Mouse (Mus musculus): Measurements from ENCODE around the gene Soga1.

The Soga1 gene

DNA sequence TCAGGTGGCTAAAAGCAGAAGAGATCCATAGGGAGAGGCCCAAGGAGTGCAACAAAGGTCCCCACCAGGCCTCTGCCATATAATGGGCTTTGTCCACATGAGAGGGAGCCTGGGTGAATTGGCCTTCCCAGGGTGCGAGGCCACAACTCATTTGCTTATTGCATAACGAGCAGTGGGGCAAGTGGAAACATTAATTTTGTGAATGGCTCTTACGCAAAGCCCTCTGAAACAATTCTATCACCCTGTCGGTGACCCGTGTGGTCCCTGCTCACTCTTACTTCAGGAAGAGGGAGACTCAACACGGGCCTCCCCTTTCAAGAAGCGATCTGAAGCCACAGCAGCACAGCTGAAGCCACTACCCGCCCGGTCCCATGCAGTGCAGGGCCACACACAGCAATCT is 41.8 kb downstream of the Soga1 start:
- DNase-seq (ENCODE audit: low spot score in 2 of 2), result no peak

DNA sequence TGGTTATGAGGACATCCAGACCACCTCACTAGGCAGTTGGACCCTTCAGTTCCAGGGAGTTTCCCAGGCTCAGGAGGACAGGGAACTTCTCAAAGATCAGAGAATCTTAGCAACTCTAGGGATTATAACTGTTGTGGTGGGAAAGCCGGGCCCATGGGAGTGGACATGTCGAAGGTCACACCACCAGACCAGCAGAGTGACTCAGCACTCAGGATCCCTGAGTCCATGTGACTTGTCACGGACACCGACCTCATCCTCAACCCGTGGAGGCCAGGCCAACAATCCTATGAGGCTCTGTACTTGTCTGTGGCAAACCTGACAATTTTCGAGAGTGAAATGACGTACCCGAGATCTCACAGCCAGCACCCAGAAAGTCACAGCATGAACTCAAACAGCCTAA is 42.7 kb downstream of the Soga1 start:
- no peak for DNase-seq (ENCODE audit: low spot score in 2 of 2)

DNA sequence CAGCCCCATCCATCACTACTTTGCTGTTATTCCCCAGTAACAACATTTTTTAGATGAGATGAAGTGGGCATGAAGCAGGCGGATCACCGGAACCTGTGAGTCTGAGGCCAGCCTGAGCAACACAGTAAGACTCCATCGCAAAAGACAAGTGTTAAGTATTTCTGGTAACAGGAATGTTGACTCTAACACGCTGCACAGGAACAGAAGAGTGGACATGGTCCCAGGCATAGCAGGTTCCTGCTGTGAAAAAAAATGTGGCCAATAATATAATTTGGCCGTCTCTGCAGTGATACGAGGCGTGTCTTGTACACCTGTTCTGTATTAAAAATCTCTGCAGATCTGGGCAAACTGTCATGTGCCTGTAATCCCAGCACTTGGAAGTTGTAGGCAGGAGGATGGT is 43.7 kb downstream of the Soga1 start:
- DNase-seq (ENCODE audit: low spot score in 2 of 2), result no peak

DNA sequence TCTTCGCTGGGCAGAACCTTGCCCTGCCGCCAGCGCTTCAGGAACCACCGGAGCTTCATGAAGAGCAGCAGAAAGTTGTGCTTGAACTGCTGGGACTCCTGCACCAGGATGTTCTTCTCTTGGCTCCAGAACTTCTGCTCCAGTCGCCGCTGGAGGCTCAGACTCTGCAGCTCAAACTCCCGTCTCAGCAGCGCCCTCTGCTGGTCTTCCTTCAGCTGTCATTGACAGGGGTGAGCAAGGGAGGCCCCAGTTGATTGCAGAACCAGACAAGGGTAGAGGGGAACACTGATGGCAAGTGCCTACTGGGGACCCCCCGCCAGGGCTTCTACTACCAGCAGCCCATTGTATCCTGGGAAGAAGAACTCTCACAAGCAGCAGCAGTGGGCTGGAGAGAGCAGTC is 48.2 kb downstream of the Soga1 start:
- DNase-seq (ENCODE audit: low spot score in 2 of 2), result peak; percentile 87 to 91

DNA sequence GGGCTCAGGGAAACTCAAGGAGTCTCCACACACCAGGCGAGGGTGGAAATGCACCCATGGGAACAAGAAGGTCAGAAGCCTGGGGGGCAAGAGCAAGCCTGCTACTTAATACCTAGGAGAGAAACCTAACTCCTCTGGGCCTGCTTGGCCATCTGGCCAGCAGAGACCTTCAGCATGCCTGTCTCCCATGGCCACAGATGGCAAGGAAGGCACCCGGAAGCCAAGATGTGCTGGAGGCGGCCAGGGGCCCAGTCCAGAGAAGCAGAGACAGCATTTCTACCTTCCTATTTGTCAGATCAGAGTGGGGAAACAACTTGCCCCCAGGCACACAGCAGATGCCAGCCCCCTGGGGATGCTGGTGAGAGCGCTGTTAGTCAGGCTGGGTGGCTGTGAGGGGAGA is 50.8 kb downstream of the Soga1 start:
- no peak for DNase-seq (ENCODE audit: low spot score in 2 of 2)

DNA sequence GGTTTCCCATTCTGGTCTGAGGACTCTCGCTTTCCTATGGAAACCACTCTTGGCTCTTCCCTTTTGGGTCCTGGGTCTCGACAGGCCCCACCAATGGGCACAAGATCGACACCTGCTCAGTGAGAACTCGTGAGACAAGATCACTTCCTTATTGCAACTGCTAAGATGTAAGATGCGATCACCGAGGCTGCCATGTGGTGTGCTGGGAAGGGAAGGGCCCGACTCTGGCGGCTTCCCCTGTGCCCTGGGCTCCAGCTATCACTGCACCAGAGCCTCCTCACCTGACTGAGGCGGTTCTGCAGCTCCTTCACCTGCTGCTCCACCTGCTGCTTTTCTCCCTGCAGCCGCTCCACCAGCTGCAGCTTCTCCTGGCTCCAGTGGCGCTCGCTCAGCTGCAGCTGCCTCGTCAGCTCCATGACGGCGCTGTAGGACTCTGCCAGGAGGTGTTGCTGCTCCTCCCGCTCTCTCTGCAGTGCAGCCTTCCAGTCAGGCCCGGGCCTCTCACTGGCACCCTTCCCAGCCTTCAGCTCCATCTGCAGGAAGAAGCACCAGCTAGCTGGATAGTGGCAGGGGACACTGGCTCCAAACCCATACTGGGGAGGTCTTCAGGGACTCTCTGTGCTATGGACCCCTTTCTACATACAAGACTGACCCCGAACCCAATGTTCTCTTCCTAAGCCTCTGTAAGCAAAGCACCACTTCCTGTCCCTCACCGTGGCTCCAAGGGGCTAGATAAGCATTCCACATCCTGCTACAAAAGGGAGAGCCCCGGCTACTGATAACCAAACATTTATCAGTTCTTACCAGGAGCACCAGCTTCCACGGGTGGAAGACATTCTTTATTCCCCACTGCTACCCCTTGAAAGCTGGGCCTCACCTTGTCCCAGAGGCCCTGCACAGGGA is 51.7 kb downstream of the Soga1 start:
- DNase-seq (ENCODE audit: low spot score in 2 of 2), result peak; percentile 79 to 82

DNA sequence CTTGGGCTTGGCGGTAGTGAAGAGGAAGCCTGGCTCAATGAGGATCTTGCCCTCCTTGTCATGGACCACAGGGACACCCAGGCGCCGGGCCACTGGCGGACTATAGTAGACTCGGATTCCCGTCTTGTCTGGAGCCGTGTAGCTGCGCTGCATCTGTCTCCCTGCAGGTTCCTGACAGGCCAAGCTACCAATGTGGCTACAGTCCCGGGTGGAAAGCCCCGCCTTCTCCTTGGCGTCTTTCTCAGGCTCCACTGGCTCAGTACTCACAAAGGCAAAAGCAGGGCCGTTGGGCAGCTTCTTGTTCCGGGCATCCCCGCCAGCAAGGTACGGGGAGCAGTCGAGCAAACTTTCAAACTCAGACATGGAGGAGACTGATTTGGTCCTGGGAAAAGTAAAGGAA is 57.9 kb downstream of the Soga1 start:
- no peak for DNase-seq (ENCODE audit: low spot score in 2 of 2)

DNA sequence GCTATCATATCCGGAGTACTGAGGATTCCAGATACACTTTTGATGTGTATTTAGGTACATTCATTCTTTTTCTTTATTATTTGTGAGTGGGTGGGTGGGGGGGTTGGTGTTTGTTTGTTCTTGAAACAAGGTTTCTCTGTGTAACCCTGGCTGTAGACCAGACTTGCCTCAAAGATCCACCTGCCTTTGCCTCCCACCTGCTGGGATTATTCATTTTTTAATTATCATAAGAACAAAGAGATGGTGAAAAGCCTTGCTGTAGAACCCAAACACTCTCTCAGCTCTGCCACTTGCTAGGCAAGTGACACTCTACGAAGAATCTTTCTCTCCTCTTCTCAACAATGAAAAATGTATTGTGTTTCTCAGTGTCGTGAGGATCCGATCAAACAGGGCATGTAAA is 59.8 kb downstream of the Soga1 start:
- no peak for DNase-seq (ENCODE audit: low spot score in 2 of 2)

DNA sequence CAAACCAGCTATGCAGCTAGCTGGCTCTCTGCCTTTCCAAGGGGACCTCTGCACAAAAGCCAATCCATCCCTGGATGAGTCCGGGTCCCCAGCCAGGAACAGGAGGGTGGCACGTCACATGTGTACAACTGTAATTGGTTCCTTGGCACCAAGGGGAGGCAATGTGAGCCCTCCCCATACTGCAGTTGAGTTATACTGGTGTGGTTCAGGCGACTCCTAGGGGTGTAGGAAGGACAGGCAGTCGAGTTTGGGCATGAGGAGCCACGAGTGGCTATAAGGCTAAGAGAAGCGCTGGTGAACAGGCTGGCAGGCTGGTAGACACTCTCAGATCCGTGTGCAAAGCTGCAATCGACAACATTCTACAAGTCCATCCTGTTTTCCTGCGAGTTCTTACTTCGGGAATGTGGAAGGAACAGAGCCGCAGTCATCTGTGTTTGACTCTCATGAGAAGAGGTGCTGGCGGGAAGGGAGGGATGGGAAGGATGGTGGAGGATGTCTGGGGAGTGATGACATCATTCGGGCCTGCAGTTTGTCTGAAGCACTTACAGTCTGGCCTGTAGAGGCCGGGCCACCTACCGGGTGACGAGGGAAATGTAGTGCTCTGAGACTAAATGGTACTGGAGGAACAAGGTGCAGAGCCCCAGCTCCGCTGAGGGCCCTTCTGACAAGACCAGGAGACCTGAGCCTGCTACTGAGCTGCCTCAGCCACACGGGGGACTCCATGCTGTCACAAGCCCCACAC is 62.4 kb downstream of the Soga1 start:
- DNase-seq (ENCODE audit: low spot score in 2 of 2), result no peak

DNA sequence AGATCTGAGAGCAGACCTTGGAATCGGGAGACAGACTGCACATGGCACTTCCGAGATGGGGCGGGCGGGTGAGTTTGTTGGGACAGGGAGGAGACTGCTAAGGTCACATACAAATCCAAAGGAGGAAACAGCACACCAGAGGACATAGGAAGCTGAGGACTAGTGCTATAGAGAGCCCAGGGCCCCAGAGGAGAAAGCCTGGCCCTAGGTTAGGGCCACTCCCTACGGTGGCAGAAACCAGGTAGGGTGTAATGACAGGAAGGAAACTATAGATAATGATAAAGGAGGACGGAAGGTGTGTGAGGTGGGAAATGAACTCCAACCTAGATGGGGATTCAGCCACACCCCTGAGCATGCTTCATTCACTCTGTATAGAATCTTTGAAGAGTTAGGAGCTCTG is 66.7 kb downstream of the Soga1 start:
- no peak for DNase-seq (ENCODE audit: low spot score in 2 of 2)

DNA sequence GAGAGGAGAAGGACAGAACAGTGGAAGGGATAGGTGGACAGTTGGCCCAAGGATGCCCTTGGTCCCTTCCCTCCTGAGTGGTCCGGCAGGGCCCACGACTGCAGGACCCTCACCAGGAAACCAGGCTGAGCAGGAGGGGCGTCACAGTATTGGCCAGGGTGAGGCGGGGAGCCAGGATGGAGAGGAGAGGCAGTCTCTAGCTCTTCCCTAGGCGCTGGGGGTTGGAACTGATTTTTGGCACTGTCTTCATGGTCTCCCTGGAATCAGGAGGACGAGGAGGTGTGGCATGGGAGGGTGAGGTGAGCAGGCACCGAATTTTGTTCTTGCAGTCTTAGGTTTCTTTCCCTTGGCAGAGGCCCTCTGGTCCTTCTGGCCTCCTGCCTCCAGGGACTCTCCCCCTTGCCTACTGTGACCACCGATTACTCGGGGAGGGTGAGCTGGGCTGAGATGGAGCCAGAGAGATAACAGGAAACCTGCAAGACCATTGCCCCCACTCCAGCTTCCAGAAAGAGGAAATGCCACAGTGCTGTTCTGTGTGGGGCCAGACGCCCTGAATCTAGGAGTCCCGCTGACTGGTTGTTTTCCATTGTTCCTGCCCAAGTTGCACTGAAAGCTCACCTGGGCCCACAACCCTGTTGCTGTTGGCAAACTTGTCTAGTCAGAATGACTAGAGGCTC is 68.3 kb downstream of the Soga1 start:
- no peak for DNase-seq (ENCODE audit: low spot score in 2 of 2)

DNA sequence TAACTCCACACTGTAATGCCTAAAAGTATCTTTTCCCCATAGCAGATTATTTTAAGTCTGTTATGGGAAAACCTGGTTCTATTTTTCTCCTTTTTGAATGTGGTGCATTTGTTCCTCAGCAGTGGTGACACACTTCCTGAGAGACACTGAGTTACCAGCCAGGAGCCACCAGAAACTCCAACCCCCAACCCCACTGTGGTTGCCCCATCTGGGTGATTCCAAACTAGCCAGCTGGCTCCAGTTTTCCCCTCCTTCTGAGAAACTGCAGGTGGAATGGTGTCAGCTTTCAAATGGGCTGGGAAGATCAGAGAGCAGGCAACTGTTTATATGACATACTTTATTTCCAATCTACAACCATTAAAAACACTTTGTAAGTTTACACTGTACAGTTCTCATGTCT is 68.9 kb downstream of the Soga1 start:
- DNase-seq (ENCODE audit: low spot score in 2 of 2), result no peak

DNA sequence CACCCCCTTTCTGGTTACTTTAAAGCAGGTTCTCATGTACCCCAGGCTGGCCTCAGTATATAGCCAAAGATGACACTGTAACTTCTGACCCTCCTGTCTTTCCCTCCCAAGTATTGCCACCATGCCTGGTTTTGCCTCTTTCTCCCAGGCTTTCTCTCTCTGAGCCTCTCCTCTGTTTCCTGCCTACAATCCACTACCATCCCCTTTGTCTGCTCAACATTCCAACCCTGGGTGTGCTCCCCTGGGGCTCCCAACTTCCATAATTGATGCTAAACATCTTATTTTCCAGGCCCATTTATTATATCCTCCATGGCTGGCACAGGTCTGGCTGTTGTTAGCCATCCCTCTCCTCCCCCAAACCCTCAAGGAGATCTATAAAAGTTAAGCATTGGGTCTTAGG is 70.5 kb downstream of the Soga1 start:
- DNase-seq (ENCODE audit: low spot score in 2 of 2), result no peak

DNA sequence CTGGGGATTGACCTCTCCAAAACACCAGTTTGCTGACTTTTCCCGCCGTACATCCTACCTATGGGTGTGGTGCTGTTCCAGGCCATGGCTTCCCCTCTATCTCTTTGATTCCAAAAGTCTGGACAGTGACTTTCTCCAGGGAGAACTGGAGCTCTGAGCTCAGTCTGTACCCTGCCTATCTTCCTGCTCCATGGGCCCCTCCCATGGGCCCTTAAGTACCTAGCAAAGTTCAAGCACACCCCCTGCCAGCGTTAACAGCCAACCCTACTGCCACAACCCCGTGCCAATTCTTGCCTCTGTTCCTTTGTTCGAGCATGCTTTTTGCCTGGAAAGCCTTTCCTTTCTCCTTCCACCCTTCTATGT is 71.8 kb downstream of the Soga1 start:
- DNase-seq (ENCODE audit: low spot score in 2 of 2), result no peak

DNA sequence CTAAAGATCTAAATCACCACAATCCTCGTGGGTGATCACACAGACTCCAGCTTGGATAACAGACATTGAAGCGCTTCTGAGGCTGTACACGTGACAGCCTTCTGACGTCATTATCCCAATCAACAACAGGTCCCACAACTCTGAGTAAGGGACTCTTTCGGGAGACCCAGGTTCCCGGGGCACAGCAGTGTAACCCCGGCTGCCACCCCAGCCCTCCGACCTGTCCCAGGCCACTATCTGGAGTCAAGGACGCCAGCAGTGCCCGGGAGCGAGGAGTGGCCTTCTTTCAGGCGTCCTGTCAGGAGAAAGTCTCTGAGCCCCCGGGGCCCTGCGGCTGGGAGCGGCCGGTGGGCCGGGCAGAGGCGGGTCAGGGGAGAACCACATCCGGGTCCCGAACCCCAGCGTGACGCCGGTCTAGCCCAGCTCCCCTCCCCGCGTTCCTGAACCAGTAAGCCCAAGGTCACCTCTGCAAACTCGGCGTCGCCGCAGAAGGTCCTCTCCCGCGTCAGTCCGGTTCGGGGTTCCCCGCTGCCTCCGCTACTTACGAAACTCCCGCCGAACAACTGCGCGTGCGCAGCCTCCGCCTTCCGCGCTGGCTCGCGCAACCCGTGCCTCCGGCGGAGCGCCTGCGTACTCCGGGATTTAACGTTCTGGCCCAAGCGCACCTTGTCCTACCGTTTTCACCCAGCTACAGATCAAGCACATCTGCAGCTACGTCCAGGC is 72.4 kb downstream of the Soga1 start, which contains the start of gene Dsn1:
Gene Dsn1, minus strand, starts transcription at position 644 of the 723 bp plus-strand sequence.
- peak; percentile 89 to 93 for DNase-seq (ENCODE audit: low spot score in 2 of 2)

DNA sequence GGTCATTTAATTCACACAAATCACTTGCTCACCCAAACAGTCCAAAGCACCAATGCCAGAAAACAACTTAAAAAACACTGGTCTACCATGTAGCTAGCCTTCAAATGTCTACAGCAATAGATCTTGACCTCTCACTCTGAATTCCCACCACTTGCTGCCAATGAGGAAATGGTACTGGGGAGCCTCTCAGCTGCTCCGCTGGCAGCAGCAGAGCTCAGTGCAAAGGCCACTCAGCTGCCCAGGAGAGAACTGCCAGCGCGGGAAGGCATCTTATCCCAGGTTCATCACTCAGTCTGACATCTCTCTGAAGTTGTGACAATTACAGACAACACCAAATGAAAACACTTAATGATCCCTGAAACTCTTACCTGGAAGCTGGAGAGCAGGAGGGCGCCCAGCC is 76.7 kb downstream of the Soga1 start:
- DNase-seq (ENCODE audit: low spot score in 2 of 2), result no peak

DNA sequence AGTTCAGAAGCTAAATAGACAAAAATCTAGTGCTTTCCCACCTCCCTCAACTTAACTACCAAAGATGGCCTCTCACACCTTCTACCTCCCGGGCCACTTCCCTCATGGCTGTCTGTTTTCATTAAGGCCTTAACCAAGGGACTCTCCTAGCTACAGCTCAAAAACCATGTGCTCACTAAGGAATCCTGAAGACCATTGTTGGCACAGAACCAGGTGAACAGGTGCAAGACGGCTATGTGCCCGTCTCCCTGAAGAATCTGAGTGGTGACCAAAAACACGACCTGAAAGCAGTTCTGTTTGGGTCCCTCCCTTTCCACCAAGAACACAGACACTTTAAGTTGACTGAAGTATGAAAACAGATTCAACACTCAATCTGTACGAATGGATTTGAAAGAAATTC is 80.8 kb downstream of the Soga1 start:
- no peak for DNase-seq (ENCODE audit: low spot score in 2 of 2)

DNA sequence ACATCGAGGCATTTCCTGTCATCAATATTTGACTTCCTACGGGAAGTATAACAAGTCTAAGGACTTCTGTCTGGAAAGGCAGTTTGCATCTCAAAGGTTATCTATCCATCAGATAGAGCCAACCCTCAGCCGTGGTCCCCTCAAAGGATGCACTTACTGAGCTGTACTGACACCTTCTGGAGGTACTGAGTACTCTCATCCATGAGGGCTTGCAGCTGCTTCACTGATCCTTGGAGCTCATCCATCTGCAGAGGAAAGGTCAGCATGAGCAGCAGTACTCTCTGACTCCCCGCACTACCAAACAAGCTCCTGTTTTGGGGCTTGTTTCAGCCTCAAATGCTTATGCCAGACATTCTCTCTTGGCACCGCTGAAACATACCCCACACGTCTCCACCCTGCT is 82.5 kb downstream of the Soga1 start:
- peak; percentile 72 to 76 for DNase-seq (ENCODE audit: low spot score in 2 of 2)

DNA sequence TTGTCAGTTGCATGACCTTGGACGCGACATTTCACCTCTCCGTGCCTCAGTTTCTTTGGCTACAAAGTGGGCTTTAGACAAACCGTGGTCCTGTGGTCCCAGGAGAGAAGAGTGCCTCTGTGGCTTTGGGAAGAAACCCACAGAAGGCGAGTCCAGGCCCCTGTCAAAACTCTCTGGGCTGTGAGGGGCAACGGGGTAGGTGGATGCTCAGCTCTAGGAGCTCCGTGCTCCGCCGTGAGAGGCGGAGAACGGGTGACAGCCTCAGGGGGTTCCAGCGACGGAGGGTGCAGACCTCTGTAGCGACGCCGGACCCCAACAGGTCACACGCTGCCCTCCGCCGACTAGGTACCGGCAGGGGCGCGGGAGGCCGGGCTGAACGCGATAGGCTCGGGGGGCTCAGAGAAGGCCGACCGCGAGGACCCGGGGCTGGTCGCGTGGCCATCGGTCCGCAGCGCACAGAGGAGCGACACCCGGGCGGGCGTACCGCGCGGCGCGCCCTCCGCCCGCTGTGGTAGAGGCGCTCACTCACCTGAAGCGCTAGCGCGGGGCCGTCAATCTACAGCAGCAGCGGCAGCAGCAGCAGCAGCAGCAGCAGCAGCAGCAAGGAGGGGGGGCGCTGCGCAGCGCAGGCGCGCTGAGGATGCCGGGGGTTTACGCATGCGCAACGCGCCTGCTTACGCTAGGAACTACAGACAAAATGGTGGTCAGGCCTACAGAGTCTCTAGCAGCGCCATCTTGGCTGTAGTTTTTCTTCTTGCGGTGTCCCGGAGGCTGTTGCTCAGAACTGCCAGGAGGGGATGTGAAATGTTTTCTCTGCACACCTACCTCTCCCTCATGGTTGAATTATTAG is 87.4 kb downstream of the Soga1 start, which contains the start of gene Ndrg3:
Gene Ndrg3, minus strand, starts transcription at position 587 of the 850 bp plus-strand sequence.
- peak; percentile 98 for DNase-seq (ENCODE audit: low spot score in 2 of 2)

DNA sequence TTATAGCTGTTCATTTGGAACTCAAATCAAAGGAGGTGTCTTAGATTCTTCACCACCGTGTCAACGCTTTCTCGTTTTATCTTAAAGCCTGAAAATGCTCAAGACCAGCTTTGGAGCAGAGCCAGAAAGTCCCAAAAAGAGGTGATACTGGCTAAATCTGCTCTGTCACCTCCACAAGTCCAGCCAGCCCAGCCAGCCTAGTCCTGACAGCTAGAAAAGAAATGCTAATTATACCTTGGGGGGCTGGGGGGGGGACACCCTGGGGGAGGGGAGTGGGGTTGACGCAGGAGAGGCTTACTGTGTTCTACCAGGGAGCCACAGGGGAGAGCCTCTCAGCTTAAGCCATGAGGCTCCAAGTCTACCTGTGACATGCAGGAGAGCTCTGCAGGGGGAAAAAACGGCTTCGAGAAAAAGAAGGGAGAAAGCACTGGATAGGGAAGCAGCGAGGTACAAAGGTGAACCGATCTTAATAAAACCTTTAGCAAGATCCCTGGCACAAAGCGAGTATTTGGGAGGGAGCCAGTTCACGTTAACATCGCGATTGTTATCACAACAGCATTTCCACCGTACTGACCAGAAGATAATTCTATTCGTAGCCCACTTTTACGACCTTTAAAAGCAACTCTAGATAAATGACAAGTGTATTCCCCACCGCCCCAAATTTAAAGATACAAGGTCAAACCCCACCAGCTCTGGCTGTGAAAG is 88.2 kb downstream of the Soga1 start:
- peak; percentile 54 to 76 for DNase-seq (ENCODE audit: low spot score in 2 of 2)
